Mouse (Mus musculus): ENCODE data around the gene Psat1. TPM values are rescaled to one million over a fixed set of nuclear protein-coding genes. Genes with fewer than 3 reads are reported as not detected.

The Psat1 gene
- polyA plus RNA-seq, 1 experiment from 2014 or later: 125 TPM

DNA sequence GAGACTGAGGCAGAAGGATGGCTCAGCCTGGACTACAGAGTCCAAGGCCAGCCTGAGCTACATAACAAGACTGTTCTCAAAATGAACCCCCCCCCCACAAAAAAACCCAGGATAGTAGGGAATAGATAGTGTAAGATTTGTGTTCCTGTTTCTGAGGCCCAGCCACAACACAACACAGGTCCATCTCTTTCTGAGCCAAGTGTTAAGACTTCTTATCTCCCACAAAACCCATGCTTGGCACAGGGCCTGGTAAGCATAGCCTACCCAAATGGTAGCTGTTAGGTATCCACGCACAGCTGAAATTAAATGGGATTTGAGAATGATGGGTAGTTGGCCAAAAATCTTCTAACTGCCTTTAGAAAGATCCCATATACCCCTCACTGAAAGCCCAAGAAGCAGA is 36.6 kb downstream of the Psat1 start:
- ATAC-seq (no peak), DNase-seq (ENCODE audit: low read depth, low spot score) (no peak)
- TF ChIP-seq CTCF (IDR thresholded peaks at IDR 0.05): no peak
- in situ Hi-C loops (cut with MboI; ENCODE audit: low pct_unique_long_range_greater_than_20kb): loop anchor here (5.0 kb wide), 1 partner anchor 52 kb away; no protein-coding TSS in a partner anchor
- no peaks in the 10 kb centered on the region for H3K27me3 ChIP-seq
- POLR2A ChIA-PET: no interaction called here
- CTCF ChIA-PET: interaction anchor here (1.1 to 1.3 kb wide), 2 partner anchors 54 to 55 kb away, joined by 3 to 4 read pairs; no protein-coding TSS in a partner anchor

GRCm38 (mm10) chr19:15908016-15908415 is 39.1 kb downstream of the Psat1 start:
- ATAC-seq (no peak), DNase-seq (ENCODE audit: low read depth, low spot score) (no peak)
- ChIA-PET POLR2A (no interaction called here), CTCF (no interaction called here)
- H3K27me3 ChIP-seq: no peaks in the 10 kb centered on the region
- in situ Hi-C loops (cut with MboI; ENCODE audit: low pct_unique_long_range_greater_than_20kb): no loop called here
- TF ChIP-seq CTCF (IDR thresholded peaks at IDR 0.05): no peak

- no peak for ATAC-seq
- TF ChIP-seq CTCF (IDR thresholded peaks at IDR 0.05): no peak
- no peak for DNase-seq (ENCODE audit: low read depth, low spot score)
- POLR2A ChIA-PET: no interaction called here
- CTCF ChIA-PET: interaction anchor here (1.1 kb wide), 2 partner anchors 21 to 60 kb away, joined by 3 read pairs; no protein-coding TSS in a partner anchor
- in situ Hi-C loops (cut with MboI; ENCODE audit: low pct_unique_long_range_greater_than_20kb): no loop called here
- no peaks in the 10 kb centered on the region for H3K27me3 ChIP-seq
These were observed 42.4 kb downstream of the Psat1 start for GRCm38 (mm10) chr19:15904734-15905133.

DNA sequence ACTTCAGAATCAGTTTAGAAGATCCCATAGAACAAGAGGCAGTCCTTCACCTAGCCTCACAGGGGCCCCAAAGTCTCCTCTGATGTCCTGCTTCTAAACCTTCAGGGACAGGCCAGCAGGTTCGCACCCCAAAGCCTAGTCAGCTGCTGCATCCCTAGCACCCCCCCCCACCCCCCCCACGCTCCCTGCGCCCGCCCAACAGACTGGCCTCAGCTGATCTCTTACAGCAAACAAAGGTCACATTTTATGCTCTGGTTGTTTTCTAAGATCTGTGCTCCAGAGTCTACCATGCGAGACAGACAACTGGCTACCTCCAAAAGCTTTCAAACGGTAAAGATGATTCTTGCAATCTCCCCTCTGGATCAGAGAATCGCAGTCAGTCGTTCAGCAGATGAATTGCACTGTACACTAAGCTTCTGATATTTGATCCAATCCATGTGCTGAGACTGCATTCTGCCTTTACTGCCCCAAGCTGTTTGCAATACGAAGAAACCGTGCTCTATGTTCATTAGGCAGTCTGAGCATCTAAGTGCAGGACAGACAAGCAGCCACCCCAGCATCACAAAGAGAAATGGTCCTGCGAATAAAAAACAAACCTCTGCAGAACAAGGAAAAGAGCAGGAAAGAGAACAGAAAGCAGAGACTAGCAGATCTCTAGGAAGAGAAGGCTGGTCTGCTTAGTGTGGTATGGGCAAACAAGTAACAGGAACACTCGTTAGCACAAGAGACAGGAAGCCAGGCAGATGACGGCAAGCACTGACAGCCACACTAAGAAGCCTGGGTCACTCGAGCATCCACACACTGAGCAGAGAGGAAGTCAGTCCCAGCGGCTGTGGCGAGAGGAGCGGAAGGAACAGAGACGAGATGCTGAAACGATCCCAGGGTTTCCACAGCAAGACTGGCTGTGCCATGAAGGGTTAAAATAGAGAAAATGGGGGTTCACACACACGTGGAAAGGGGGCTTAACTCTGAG is 43.3 kb downstream of the Psat1 start:
- H3K27me3 ChIP-seq: no peaks in the 10 kb centered on the region
- TF ChIP-seq CTCF (IDR thresholded peaks at IDR 0.05): no peak
- in situ Hi-C loops (cut with MboI; ENCODE audit: low pct_unique_long_range_greater_than_20kb): no loop called here
- ATAC-seq: no peak
- POLR2A ChIA-PET: no interaction called here
- CTCF ChIA-PET: interaction anchor here (1.1 kb wide), 1 partner anchor 22 kb away, joined by 3 read pairs; no protein-coding TSS in a partner anchor
- DNase-seq (ENCODE audit: low read depth, low spot score): no peak

GRCm38 (mm10) chr19:15895681-15896080 is 51.5 kb downstream of the Psat1 start:
- ChIA-PET POLR2A (no interaction called here), CTCF (no interaction called here)
- in situ Hi-C loops (cut with MboI; ENCODE audit: low pct_unique_long_range_greater_than_20kb): no loop called here
- ATAC-seq (no peak), DNase-seq (ENCODE audit: low read depth, low spot score) (no peak)
- H3K27me3 ChIP-seq: no peaks in the 10 kb centered on the region
- no peak for TF ChIP-seq CTCF (IDR thresholded peaks at IDR 0.05)

DNA sequence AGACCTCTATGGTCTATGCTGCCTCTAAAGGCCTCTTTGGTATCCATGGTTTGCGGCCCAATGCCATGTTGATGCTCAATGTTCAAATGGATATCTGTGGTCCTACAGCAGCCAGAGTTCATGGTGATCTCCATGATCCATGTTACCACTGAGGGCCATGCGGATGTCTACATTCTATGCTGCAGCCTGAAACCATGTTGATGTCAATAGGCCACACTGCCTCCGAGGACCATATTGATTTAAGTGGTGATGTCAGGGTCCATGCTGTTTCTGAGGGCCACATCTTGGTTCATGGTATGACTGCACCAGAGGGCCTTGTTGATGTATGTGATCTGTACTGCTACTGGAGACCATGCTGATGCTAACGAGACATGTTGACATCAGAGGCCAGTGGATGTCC is 55.0 kb downstream of the Psat1 start:
- ATAC-seq: no peak
- ChIA-PET CTCF (no interaction called here), POLR2A (no interaction called here)
- in situ Hi-C loops (cut with MboI; ENCODE audit: low pct_unique_long_range_greater_than_20kb): no loop called here
- peaks cover 9% of the 10 kb centered on the region for H3K27me3 ChIP-seq
- DNase-seq (ENCODE audit: low read depth, low spot score): no peak
- TF ChIP-seq CTCF (IDR thresholded peaks at IDR 0.05): no peak

GRCm38 (mm10) chr19:15888466-15888865 is 58.7 kb downstream of the Psat1 start:
- DNase-seq (ENCODE audit: low read depth, low spot score) (no peak), ATAC-seq (no peak)
- in situ Hi-C loops (cut with MboI; ENCODE audit: low pct_unique_long_range_greater_than_20kb): no loop called here
- H3K27me3 ChIP-seq: peaks cover 9% of the 10 kb centered on the region
- POLR2A ChIA-PET: no interaction called here
- no peak for TF ChIP-seq CTCF (IDR thresholded peaks at IDR 0.05)
- CTCF ChIA-PET: interaction anchor here (4.1 kb wide), 1 partner anchor 22 kb away, joined by 13 read pairs; no protein-coding TSS in a partner anchor

GRCm38 (mm10) chr19:15882705-15883426 is 64.3 kb downstream of the Psat1 start:
- ChIA-PET POLR2A (no interaction called here), CTCF (interaction anchor here (1.0 to 1.2 kb wide), 3 partner anchors 15 to 83 kb away, joined by 3 to 4 read pairs (median 3); no protein-coding TSS in a partner anchor)
- TF ChIP-seq CTCF (IDR thresholded peaks at IDR 0.05): no peak
- DNase-seq (ENCODE audit: low read depth, low spot score) (no peak), ATAC-seq (no peak)
- H3K27me3 ChIP-seq: peaks cover 5% of the 10 kb centered on the region
- in situ Hi-C loops (cut with MboI; ENCODE audit: low pct_unique_long_range_greater_than_20kb): no loop called here

- POLR2A ChIA-PET: no interaction called here
- in situ Hi-C loops (cut with MboI; ENCODE audit: low pct_unique_long_range_greater_than_20kb): no loop called here
- TF ChIP-seq CTCF (IDR thresholded peaks at IDR 0.05): no peak
- ATAC-seq (no peak), DNase-seq (ENCODE audit: low read depth, low spot score) (no peak)
- H3K27me3 ChIP-seq: peaks cover 5% of the 10 kb centered on the region
- CTCF ChIA-PET: interaction anchor here (1.2 to 1.4 kb wide), 2 partner anchors 13 to 84 kb away, joined by 3 to 5 read pairs; no protein-coding TSS in a partner anchor
These were observed 66.4 kb downstream of the Psat1 start for GRCm38 (mm10) chr19:15880731-15881130.

DNA sequence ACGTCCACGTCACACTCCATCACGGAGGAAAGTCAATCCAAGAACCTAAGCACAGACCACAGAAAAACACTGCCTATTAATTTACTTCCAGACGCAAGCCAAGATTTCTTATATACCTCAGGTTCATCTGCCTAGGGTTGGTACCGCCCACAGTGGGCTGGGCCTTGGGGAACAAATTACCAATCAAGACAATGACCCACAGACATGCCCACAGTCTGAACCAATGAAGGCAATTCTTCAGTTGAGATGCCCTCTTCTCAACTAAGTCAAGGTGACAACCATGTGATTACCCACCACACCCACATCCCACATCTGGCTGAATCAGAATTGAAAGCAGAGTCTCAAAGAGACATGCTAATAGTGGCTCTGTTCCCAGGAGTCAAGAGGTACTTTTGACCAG is 67.9 kb downstream of the Psat1 start:
- DNase-seq (ENCODE audit: low read depth, low spot score) (no peak), ATAC-seq (no peak)
- in situ Hi-C loops (cut with MboI; ENCODE audit: low pct_unique_long_range_greater_than_20kb): no loop called here
- ChIA-PET POLR2A (no interaction called here), CTCF (no interaction called here)
- H3K27me3 ChIP-seq: peaks cover 5% of the 10 kb centered on the region
- no peak for TF ChIP-seq CTCF (IDR thresholded peaks at IDR 0.05)

All from Patski (cell line).